Mouse (Mus musculus) ES-Bruce4 (cell line): ENCODE measurements around the gene Slc29a3.
A peak's percentile ranks its signal among the peaks of the same experiment; 100 is the strongest.

Experiments used
- CTCF ChIP-seq: IDR thresholded peaks from one replicate; pipeline ENCODE4 v1.8.1; 2011; ENCODE audit warnings: low read depth, low read length
- EP300 ChIP-seq: IDR thresholded peaks from 2 replicates; pipeline ENCODE4 v1.6.1; 2011; ENCODE audit warnings: low read depth, low read length; ENCODE audit not compliant: insufficient read depth
- POLR2A ChIP-seq: IDR thresholded peaks from one replicate; pipeline ENCODE4 v1.8.1; 2011; ENCODE audit warnings: low read length; ENCODE audit not compliant: insufficient read depth

DNA sequence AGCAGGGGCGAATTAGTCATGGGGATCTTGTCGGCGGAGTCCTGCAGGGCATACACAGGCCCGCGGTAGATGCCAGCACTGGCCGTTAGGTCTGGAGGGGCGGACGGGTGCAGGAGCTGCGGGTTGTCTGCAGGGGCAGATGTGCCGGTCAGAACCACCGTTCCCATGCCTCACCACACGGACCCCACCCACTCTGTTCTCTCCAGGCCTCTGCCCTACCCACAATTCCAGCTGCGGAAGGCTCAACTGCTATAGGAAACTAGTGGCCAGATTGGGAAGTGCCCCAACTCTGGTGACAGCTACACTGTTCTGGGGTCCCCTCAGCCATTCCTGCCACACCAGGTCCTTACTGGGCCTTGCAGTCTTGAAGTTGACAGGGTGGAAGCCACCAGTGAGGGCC lies 22.0 kb upstream of the Slc29a3 start:
- TF ChIP-seq CTCF (peak; percentile 4), POLR2A (no peak), EP300 (0 out of 2 replicates have a peak, but pooled peaks have one; percentile 12)
